Mouse (Mus musculus) regulatory T cell (primary cell): Measurements from ENCODE around the gene Elovl2.
"Not testable (repeated sequence)": the region's sequence is repeated elsewhere in the genome, so short reads cannot be mapped to it uniquely, and the experiment has no call there.

ENCODE experiments used
- in situ Hi-C: fragments of 300-600 bp; cut with MboI, MseI; formaldehyde crosslinking; loops from one replicate; pipeline ENCODE4 v1.15.1; 2025; ENCODE audit warnings: high pct_unique_total_duplicates

Gene Elovl2

GRCm38 (mm10) chr13:41220304-41220834 is at the start of gene Elovl2:
Elovl2 (minus strand) TSS chr13:41220405.
- in situ Hi-C loops, result no loop called here

- in situ Hi-C loops, result no loop called here
Measured at GRCm38 (mm10) chr13:41267827-41268408, 47.7 kb upstream of the Elovl2 start.

GRCm38 (mm10) chr13:41263304-41264006 is 43.2 kb upstream of the Elovl2 start:
- in situ Hi-C loops, result no loop called here

GRCm38 (mm10) chr13:41261617-41262016 is 41.4 kb upstream of the Elovl2 start:
- in situ Hi-C loops, result not testable (repeated sequence)

- in situ Hi-C loops, result no loop called here
Measured at GRCm38 (mm10) chr13:41257851-41258250, 37.6 kb upstream of the Elovl2 start.

- in situ Hi-C loops, result no loop called here
Measured at GRCm38 (mm10) chr13:41256962-41257361, 36.8 kb upstream of the Elovl2 start.

- in situ Hi-C loops, result no loop called here
Measured at GRCm38 (mm10) chr13:41256126-41256525, 35.9 kb upstream of the Elovl2 start.

GRCm38 (mm10) chr13:41252736-41253135 is 32.5 kb upstream of the Elovl2 start:
- in situ Hi-C loops, result no loop called here

- in situ Hi-C loops, result no loop called here
Measured at GRCm38 (mm10) chr13:41252141-41252540, 31.9 kb upstream of the Elovl2 start.

GRCm38 (mm10) chr13:41251667-41252066 is 31.5 kb upstream of the Elovl2 start:
- in situ Hi-C loops, result no loop called here

GRCm38 (mm10) chr13:41251232-41251631 is 31.0 kb upstream of the Elovl2 start:
- in situ Hi-C loops, result not testable (repeated sequence)

- in situ Hi-C loops, result no loop called here
Measured at GRCm38 (mm10) chr13:41250318-41250981, 30.2 kb upstream of the Elovl2 start.

GRCm38 (mm10) chr13:41249538-41250317 is 29.5 kb upstream of the Elovl2 start, which contains the start of gene Smim13:
Smim13 (plus strand) TSS chr13:41249844.
- in situ Hi-C loops, result loop anchor here (5.0 kb wide), 1 partner anchor 232 kb away; the partner anchor contains the start of gene Tmem14c

GRCm38 (mm10) chr13:41248751-41249520 is 28.7 kb upstream of the Elovl2 start:
- in situ Hi-C loops, result loop anchor here (5.0 kb wide), 1 partner anchor 232 kb away; the partner anchor contains the start of gene Tmem14c

- in situ Hi-C loops, result no loop called here
Measured at GRCm38 (mm10) chr13:41244306-41244830, 24.2 kb upstream of the Elovl2 start.

GRCm38 (mm10) chr13:41241557-41241956 is 21.4 kb upstream of the Elovl2 start:
- in situ Hi-C loops, result no loop called here

GRCm38 (mm10) chr13:41238805-41239130 is 18.6 kb upstream of the Elovl2 start:
- in situ Hi-C loops, result loop anchor here (5.0 kb wide), 2 partner anchors 156 to 391 kb away; no protein-coding TSS in a partner anchor

- in situ Hi-C loops, result loop anchor here (5.0 kb wide), 2 partner anchors 156 to 391 kb away; no protein-coding TSS in a partner anchor
Measured at GRCm38 (mm10) chr13:41238035-41238804, 18.0 kb upstream of the Elovl2 start.
